Mouse (Mus musculus) cortical plate, adult 2 months (tissue): Measurements from ENCODE around the gene Klhl18. TPM values are rescaled to one million over a fixed set of nuclear protein-coding genes. Genes with fewer than 3 reads are reported as not detected.

Experiments
- H3K27ac ChIP-seq: fragments of 200-500 bp; 2 replicates; pipeline ENCODE4 v1.5.1; 2012; ENCODE audit warnings: low read length, control low read depth, inconsistent platforms; ENCODE audit not compliant: insufficient read depth
- H3K4me1 ChIP-seq: fragments of 200-500 bp; 2 replicates; pipeline ENCODE4 v1.6.1; 2011; ENCODE audit warnings: low read length; ENCODE audit not compliant: control insufficient read depth, insufficient read depth
- H3K4me3 ChIP-seq: fragments of 200-500 bp; 2 replicates; pipeline ENCODE4 v1.5.1; 2011; ENCODE audit warnings: mild to moderate bottlenecking, low read length, control low read depth; ENCODE audit not compliant: insufficient read depth
- CTCF ChIP-seq: fragments of 200-500 bp; IDR thresholded peaks from 2 replicates; pipeline ENCODE4 v1.5.1; 2011; ENCODE audit warnings: mild to moderate bottlenecking, control low read depth, low read length; ENCODE audit not compliant: insufficient read depth; ENCODE audit errors: extremely low read depth
- POLR2A ChIP-seq: fragments of 200-500 bp; IDR thresholded peaks from 2 replicates; pipeline ENCODE4 v1.6.1; 2011; ENCODE audit warnings: mild to moderate bottlenecking, low read length, control low read depth; ENCODE audit not compliant: insufficient read depth; ENCODE audit errors: extremely low read depth
- polyA plus RNA-seq: library from polyadenylated mRNA; depleted of rRNA; stranded (reverse); fragments of >200 nt; gene quantifications from 2 replicates; pipeline ENCODE4 v1.2.3, GENCODE M21; 2012; rRNA removed

Klhl18 gene
- 27.3 and 28.8 TPM in 2 replicates for polyA plus RNA-seq

GRCm38 (mm10) chr9:110476124-110477091 lies at the start of gene Klhl18, which contains the start of gene Kif9:
Klhl18 (minus strand) TSS chr9:110476694.
Kif9 (plus strand) TSS chr9:110476958.
- TF ChIP-seq POLR2A: peak; percentile 82
- no peak for TF ChIP-seq CTCF
- H3K4me3 ChIP-seq: peak within 1 kb of the TSS; percentile 90
- peak within 1 kb of the TSS; percentile 84 for H3K27ac ChIP-seq
- H3K4me1 ChIP-seq: 0 out of 2 replicates have a peak, but pooled peaks cover 2% of the 10 kb centered on the region

- no peak overlapping the region for H3K27ac ChIP-seq
- TF ChIP-seq POLR2A (no peak), CTCF (no peak)
These were observed 49.2 kb upstream of the Klhl18 start for GRCm38 (mm10) chr9:110525737-110526136.

DNA sequence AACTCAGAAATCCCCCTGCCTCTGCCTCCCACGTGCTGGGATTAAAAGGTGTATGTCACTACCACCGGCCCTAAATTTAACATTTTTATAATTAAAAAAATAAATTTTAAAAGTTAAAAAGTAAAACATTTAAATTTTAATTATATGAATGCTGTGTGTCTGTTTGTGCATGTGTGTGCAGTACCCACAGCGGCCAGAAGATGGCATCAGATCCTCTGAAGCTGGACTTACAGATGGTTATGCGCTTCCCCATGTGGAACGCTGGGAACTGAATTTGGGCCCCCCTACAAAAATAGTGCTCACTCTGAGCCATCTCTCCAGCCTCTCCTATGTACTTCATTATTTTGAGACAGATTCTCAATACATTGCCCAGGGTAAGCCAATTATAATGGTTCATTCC lies 14.4 kb upstream of the Klhl18 start:
- H3K4me1 ChIP-seq: no peaks in the 10 kb centered on the region
- TF ChIP-seq CTCF: no peak
- no peak for TF ChIP-seq POLR2A

More at GRCm38 (mm10) chr9:110525737-110526136, 49.2 kb upstream of the Klhl18 start:
- no peak overlapping the region for H3K4me3 ChIP-seq
- no peaks in the 10 kb centered on the region for H3K4me1 ChIP-seq

DNA sequence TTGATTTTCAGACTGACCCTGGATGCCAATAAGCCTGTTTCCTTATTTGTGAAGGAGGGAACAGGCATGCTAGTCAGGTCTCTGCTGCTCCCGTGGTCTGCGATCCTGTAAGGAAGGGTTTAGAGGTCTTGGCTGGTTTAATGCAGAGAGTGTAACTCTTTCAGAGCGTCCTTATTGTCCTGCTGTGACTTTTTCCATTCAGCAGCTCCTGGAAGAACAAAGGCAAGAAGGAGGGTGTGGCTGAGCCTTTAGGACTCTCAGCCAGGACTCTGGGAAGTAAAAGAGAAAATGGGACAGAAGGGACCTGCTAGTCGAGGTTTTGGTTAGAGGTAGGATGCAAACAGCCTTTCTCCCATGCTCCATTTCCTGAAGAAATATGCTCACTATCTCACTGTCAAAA lies 12.3 kb upstream of the Klhl18 start:
- H3K4me1 ChIP-seq: no peaks in the 10 kb centered on the region
- H3K27ac ChIP-seq: no peak overlapping the region
- H3K4me3 ChIP-seq: no peak overlapping the region
- TF ChIP-seq CTCF: no peak
- TF ChIP-seq POLR2A: no peak

More for the DNA sequence above, 14.4 kb upstream of the Klhl18 start:
- no peak overlapping the region for H3K4me3 ChIP-seq
- H3K27ac ChIP-seq: no peak overlapping the region

GRCm38 (mm10) chr9:110478639-110479038 lies 2.1 kb upstream of the Klhl18 start:
- Histone ChIP-seq H3K4me1 (0 out of 2 replicates have a peak, but pooled peaks cover 2% of the 10 kb centered on the region), H3K4me3 (no peak overlapping the region), H3K27ac (no peak overlapping the region)
- TF ChIP-seq CTCF (no peak), POLR2A (no peak)

GRCm38 (mm10) chr9:110477951-110478350 lies 1.5 kb upstream of the Klhl18 start:
- Histone ChIP-seq H3K4me3 (no peak overlapping the region), H3K27ac (no peak overlapping the region), H3K4me1 (0 out of 2 replicates have a peak, but pooled peaks cover 2% of the 10 kb centered on the region)
- TF ChIP-seq POLR2A: no peak
- no peak for TF ChIP-seq CTCF

GRCm38 (mm10) chr9:110466179-110466578 lies 10.3 kb downstream of the Klhl18 start:
- H3K4me3 ChIP-seq: no peak overlapping the region
- H3K4me1 ChIP-seq: no peaks in the 10 kb centered on the region
- no peak for TF ChIP-seq POLR2A
- TF ChIP-seq CTCF: peak; percentile 45
- no peak overlapping the region for H3K27ac ChIP-seq

GRCm38 (mm10) chr9:110465336-110465735 lies 11.2 kb downstream of the Klhl18 start:
- TF ChIP-seq POLR2A: no peak
- TF ChIP-seq CTCF: no peak
- Histone ChIP-seq H3K4me1 (no peaks in the 10 kb centered on the region), H3K27ac (no peak overlapping the region), H3K4me3 (no peak overlapping the region)

DNA sequence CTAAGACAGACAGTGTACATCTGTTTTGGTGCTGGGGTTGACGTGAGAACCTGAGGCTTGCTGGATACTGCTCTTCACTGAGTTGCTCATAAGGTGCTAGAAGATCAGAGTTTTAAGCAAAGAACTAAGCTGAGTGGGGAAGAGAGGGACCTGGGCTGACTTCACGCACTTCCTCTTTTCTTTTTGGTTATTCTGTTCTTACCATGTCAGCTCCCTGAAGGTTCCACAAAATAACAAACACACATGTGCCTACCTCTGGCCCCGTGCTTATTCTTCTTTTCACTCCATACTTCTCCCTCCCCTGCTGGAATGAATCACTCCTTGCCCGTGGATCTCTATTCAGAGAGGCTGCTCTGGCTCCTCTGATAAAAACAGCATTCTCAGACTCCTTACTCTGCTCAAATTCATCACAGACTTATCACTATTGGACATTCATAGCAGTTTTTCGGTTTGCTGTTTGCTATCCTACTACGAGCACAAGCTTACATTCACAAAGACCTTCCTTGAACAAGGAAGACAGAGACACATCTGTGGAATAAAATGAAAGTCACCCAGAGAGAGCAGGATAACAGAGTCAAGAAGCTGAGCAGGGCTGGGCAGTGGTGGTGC lies 12.4 kb downstream of the Klhl18 start:
- no peak overlapping the region for H3K27ac ChIP-seq
- TF ChIP-seq POLR2A: no peak
- TF ChIP-seq CTCF: no peak
- H3K4me3 ChIP-seq: no peak overlapping the region
- H3K4me1 ChIP-seq: no peaks in the 10 kb centered on the region

DNA sequence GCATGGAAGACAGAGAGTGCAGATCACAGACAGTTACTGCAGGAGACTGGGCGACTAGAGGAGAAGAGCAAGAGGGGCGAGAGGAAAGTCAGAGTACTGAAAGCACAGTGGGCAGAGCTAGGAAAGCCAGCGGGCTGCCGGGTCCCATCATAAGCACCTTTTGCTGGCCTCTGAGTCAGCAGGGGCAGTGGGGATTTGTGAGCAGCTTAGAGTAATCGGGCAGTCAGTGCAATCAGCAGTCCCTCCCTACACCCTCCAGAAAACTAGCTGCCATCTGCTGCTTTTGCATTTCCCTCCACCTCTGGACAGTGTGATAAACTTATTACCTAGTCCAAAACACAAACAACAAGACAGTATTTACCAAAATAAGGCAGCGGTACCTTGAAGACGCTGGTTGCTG lies 14.2 kb downstream of the Klhl18 start:
- no peaks in the 10 kb centered on the region for H3K4me1 ChIP-seq

More for the DNA sequence above, 14.2 kb downstream of the Klhl18 start:
- no peak overlapping the region for H3K27ac ChIP-seq
- TF ChIP-seq CTCF (no peak), POLR2A (no peak)
- H3K4me3 ChIP-seq: no peak overlapping the region
